Mouse (Mus musculus): Measurements from ENCODE around the gene Ndufa4l2. TPM values are rescaled to one million over a fixed set of nuclear protein-coding genes. Genes with fewer than 3 reads are reported as not detected.
A peak's percentile ranks its signal among the peaks of the same experiment; 100 is the strongest.

The Ndufa4l2 gene
- polyA plus RNA-seq, 2 experiments from 2014 or later, result not detected

GRCm38 (mm10) chr10:127509837-127510701, 4.7 kb upstream of the Ndufa4l2 start:
- no peak for ATAC-seq

GRCm38 (mm10) chr10:127510895-127511617, 3.7 kb upstream of the Ndufa4l2 start:
- ATAC-seq, result no peak

- ATAC-seq, result peak; percentile 19
Measured at GRCm38 (mm10) chr10:127511634-127512306, 3.0 kb upstream of the Ndufa4l2 start.

- ATAC-seq, result no peak
Measured at GRCm38 (mm10) chr10:127512307-127512666, 2.5 kb upstream of the Ndufa4l2 start.

GRCm38 (mm10) chr10:127512813-127513212, 2.0 kb upstream of the Ndufa4l2 start:
- ATAC-seq, result peak; percentile 80

- ATAC-seq, result no peak
Measured at GRCm38 (mm10) chr10:127513501-127514091, 1.2 kb upstream of the Ndufa4l2 start.

- no peak for ATAC-seq
Measured at GRCm38 (mm10) chr10:127514111-127514698, 562 bp upstream of the Ndufa4l2 start.

GRCm38 (mm10) chr10:127515271-127515982, 660 bp downstream of the Ndufa4l2 start:
- no peak for ATAC-seq

- ATAC-seq, result no peak
Measured at GRCm38 (mm10) chr10:127515983-127516459, 1.3 kb downstream of the Ndufa4l2 start.

- ATAC-seq, result no peak
Measured at GRCm38 (mm10) chr10:127516576-127517260, 2.0 kb downstream of the Ndufa4l2 start.

GRCm38 (mm10) chr10:127517941-127518340, 3.2 kb downstream of the Ndufa4l2 start:
- ATAC-seq, result no peak

GRCm38 (mm10) chr10:127519041-127519701, 4.4 kb downstream of the Ndufa4l2 start:
- no peak for ATAC-seq

GRCm38 (mm10) chr10:127519903-127520713, 5.3 kb downstream of the Ndufa4l2 start:
- no peak for ATAC-seq

GRCm38 (mm10) chr10:127520714-127521357, 6.1 kb downstream of the Ndufa4l2 start:
- no peak for ATAC-seq

GRCm38 (mm10) chr10:127521611-127522080, 6.9 kb downstream of the Ndufa4l2 start:
- ATAC-seq, result peak; percentile 64

- ATAC-seq, result peak; percentile 68
Measured at GRCm38 (mm10) chr10:127522088-127522581, 7.4 kb downstream of the Ndufa4l2 start, which contains the start of gene Shmt2. TSS of gene Shmt2 (minus strand) at chr10:127522444.

GRCm38 (mm10) chr10:127524646-127525255, 10.0 kb downstream of the Ndufa4l2 start:
- no peak for ATAC-seq

GRCm38 (mm10) chr10:127526048-127526447, 11.3 kb downstream of the Ndufa4l2 start:
- ATAC-seq, result no peak
